Mouse (Mus musculus) lung, postnatal 0 days (tissue): ENCODE measurements around the gene Apopt1. TPM values are rescaled to one million over a fixed set of nuclear protein-coding genes. Genes with fewer than 3 reads are reported as not detected.

ENCODE experiments used
- ATAC-seq: fragments of 200-750 bp; cut with Nextera tagmentation; 2 replicates; pipeline ENCODE4 v1.8.0; 2017; ENCODE audit warnings: moderate library complexity
- DNase-seq: peaks from one replicate; pipeline ENCODE4 v3.0.0-alpha.2; 2016; ENCODE audit warnings: low spot score
- H3K27ac ChIP-seq: fragments of 300-500 bp; sonication (generic); 2 replicates; pipeline ENCODE4 v1.5.1; 2014; ENCODE audit warnings: antibody characterized with exemption, mild to moderate bottlenecking, low read length, mixed read lengths
- H3K27me3 ChIP-seq: fragments of 300-500 bp; sonication (generic); replicated peaks from 2 replicates; pipeline ENCODE4 v1.6.1; 2014; ENCODE audit warnings: low read length, mixed read lengths; ENCODE audit not compliant: insufficient read depth
- H3K36me3 ChIP-seq: fragments of 300-500 bp; sonication (generic); 2 replicates; pipeline ENCODE4 v1.6.1; 2014; ENCODE audit warnings: low read length, mixed read lengths; ENCODE audit not compliant: insufficient read depth
- H3K4me1 ChIP-seq: fragments of 300-500 bp; sonication (generic); 2 replicates; pipeline ENCODE4 v1.6.1; 2014; ENCODE audit warnings: antibody characterized with exemption, low read depth, low read length, mixed read lengths; ENCODE audit not compliant: insufficient read depth
- H3K4me2 ChIP-seq: fragments of 300-500 bp; sonication (generic); replicated peaks from 2 replicates; pipeline ENCODE4 v1.6.1; 2014; ENCODE audit warnings: low read depth, mild to moderate bottlenecking, low read length, moderate library complexity, mixed read lengths
- H3K4me3 ChIP-seq: fragments of 300-500 bp; sonication (generic); 2 replicates; pipeline ENCODE4 v1.5.1; 2014; ENCODE audit warnings: low read depth, low read length
- H3K9ac ChIP-seq: fragments of 300-500 bp; sonication (generic); replicated peaks from 2 replicates; pipeline ENCODE4 v1.6.1; 2014; ENCODE audit warnings: low read depth, mild to moderate bottlenecking
- H3K9me3 ChIP-seq: fragments of 300-500 bp; sonication (generic); 2 replicates; pipeline ENCODE4 v1.6.1; 2016; ENCODE audit warnings: low read length, mixed read lengths
- CTCF ChIP-seq: IDR thresholded peaks from 2 replicates; pipeline ENCODE4 v1.5.1; 2016; ENCODE audit warnings: antibody characterized with exemption, mild to moderate bottlenecking
- EP300 ChIP-seq: IDR thresholded peaks from 2 replicates; pipeline ENCODE4 v1.6.1; 2016; ENCODE audit warnings: antibody characterized with exemption, mild to moderate bottlenecking, control low read depth
- WGBS: fragments of 180-500 bp; shearing (Covaris S2); extraction: QIAGEN DNeasy Blood & Tissue Kit; methylation state at CpG from one replicate; pipeline ENCODE4 v1.1.7; 2014; 5-methylcytosine and 5-hydroxymethylcytosine counted together
- polyA plus RNA-seq: library from polyadenylated mRNA; unstranded; fragments of >200 nt; fragmentation: Nextera tagmentation; extraction: Ambion mirVana; gene quantifications from 2 replicates; pipeline ENCODE4 v1.2.1, GENCODE M21; 2015

The Apopt1 gene
- polyA plus RNA-seq, 1 experiment from 2014 or later, result 42.3 TPM

DNA sequence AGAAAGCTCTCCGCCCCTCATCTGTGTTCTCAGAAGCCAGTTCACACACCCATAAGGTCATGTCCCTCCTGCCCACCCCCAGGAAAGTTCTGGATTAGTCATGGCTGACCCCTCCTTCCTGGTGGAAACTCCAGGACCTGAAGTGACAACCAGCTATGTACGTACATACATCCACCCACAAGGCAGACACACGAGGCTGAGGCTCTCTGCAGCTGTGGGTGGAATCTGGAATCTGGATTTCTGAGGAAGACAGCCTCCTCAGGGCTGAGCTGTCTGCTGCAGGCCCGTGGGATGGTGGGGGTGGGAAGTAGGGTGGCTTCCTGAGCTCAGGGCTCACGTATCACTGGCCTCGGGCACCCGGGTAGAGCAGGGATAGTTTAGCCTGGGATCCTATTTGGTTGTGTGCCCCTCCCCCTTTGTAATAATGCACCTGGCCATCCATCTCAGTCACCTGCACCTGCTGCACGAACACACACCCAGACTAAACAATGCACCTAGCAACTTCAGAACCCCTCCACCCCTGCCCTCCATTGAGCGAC lies 12.1 kb upstream of the Apopt1 start:
- WGBS, result 47% methylated on average over 9 of the region's 9 CpGs
- peaks cover 15% of the 10 kb centered on the region for H3K4me1 ChIP-seq
- no peak overlapping the region for H3K4me2 ChIP-seq
- no peak overlapping the region for H3K27ac ChIP-seq
- H3K9ac ChIP-seq, result no peak overlapping the region
- DNase-seq (no peak), ATAC-seq (no peak)
- H3K36me3 ChIP-seq, result no peaks in the 10 kb centered on the region
- no peak for TF ChIP-seq EP300
- no peak for TF ChIP-seq CTCF
- no peaks in the 10 kb centered on the region for H3K9me3 ChIP-seq
- H3K27me3 ChIP-seq, result no peaks in the 10 kb centered on the region
- H3K4me3 ChIP-seq, result no peak overlapping the region

GRCm38 (mm10) chr12:111703301-111703700 lies 9.8 kb upstream of the Apopt1 start:
- Histone ChIP-seq H3K4me3 (no peak overlapping the region), H3K36me3 (no peaks in the 10 kb centered on the region), H3K9me3 (no peaks in the 10 kb centered on the region), H3K4me2 (no peak overlapping the region), H3K4me1 (peaks cover 15% of the 10 kb centered on the region), H3K27me3 (no peaks in the 10 kb centered on the region), H3K9ac (no peak overlapping the region), H3K27ac (no peak overlapping the region)
- no peak for DNase-seq
- WGBS, result 75% methylated on average over 3 of the region's 3 CpGs
- TF ChIP-seq CTCF, result no peak
- TF ChIP-seq EP300, result no peak
- no peak for ATAC-seq

- H3K27ac ChIP-seq, result peak overlapping the region; percentile 78
- H3K4me1 ChIP-seq, result peaks cover 15% of the 10 kb centered on the region
- H3K9ac ChIP-seq, result no peak overlapping the region
- H3K36me3 ChIP-seq, result peaks cover 11% of the 10 kb centered on the region; the same call in 1 of the 2 replicates
- no peak overlapping the region for H3K4me3 ChIP-seq
- H3K9me3 ChIP-seq, result no peaks in the 10 kb centered on the region
- 39% methylated on average over 9 of the region's 9 CpGs for WGBS
- H3K4me2 ChIP-seq, result no peak overlapping the region
- peak; percentile 81 for ATAC-seq
- TF ChIP-seq CTCF, result no peak
- TF ChIP-seq EP300, result no peak
- DNase-seq, result peak; percentile 88
- H3K27me3 ChIP-seq, result no peaks in the 10 kb centered on the region
Observed at GRCm38 (mm10) chr12:111704609-111705008, 8.5 kb upstream of the Apopt1 start.

- H3K9me3 ChIP-seq, result no peaks in the 10 kb centered on the region
- 25% methylated on average over 15 of the region's 15 CpGs for WGBS
- H3K9ac ChIP-seq, result no peak overlapping the region
- H3K36me3 ChIP-seq, result peaks cover 18% of the 10 kb centered on the region; the same call in 1 of the 2 replicates
- no peak for TF ChIP-seq CTCF
- peak; percentile 88 for TF ChIP-seq EP300
- peak; percentile 83 for ATAC-seq
- H3K4me2 ChIP-seq, result no peak overlapping the region
- peak; percentile 86 for DNase-seq
- peaks cover 15% of the 10 kb centered on the region for H3K4me1 ChIP-seq
- peak overlapping the region; percentile 78 for H3K27ac ChIP-seq
- no peak overlapping the region for H3K4me3 ChIP-seq
- H3K27me3 ChIP-seq, result no peaks in the 10 kb centered on the region
Observed at GRCm38 (mm10) chr12:111705186-111705973, 7.7 kb upstream of the Apopt1 start.

DNA sequence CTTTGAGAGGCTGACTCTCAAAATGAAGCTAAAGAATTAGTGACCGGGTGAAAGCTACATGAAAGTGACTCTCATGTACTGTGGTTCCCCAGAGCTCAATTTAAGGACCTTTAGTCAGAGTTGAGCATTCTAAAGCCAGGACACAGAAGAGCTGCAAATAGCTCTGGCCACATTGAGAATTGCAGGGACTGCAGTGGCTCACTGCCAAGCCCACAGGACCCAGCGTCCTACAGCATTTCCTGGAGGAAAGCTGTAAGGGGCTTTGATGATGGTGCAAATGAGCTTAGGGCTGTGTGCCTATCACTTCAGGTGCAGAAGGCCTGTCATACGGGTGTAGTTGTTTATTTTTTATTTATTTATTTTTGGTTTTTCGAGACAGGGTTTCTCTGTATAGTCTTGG lies 4.9 kb upstream of the Apopt1 start:
- no peak overlapping the region for H3K4me3 ChIP-seq
- no peak overlapping the region for H3K9ac ChIP-seq
- no peak overlapping the region for H3K4me2 ChIP-seq
- no peak for DNase-seq
- H3K9me3 ChIP-seq, result no peaks in the 10 kb centered on the region
- no peak for ATAC-seq
- H3K27ac ChIP-seq, result no peak overlapping the region
- peaks cover 21% of the 10 kb centered on the region for H3K4me1 ChIP-seq
- WGBS, result 49% methylated on average over 4 of the region's 4 CpGs
- TF ChIP-seq EP300 (peak; percentile 21; the same call in 1 of the 2 replicates), CTCF (peak; percentile 24; the same call in 1 of the 2 replicates)
- peaks cover 24% of the 10 kb centered on the region; the same call in 1 of the 2 replicates for H3K36me3 ChIP-seq
- no peaks in the 10 kb centered on the region for H3K27me3 ChIP-seq

GRCm38 (mm10) chr12:111710091-111710490 lies 3.0 kb upstream of the Apopt1 start:
- Histone ChIP-seq H3K4me3 (no peak overlapping the region), H3K9ac (no peak overlapping the region), H3K9me3 (no peaks in the 10 kb centered on the region), H3K27ac (no peak overlapping the region), H3K27me3 (no peaks in the 10 kb centered on the region), H3K4me1 (peaks cover 13% of the 10 kb centered on the region), H3K4me2 (no peak overlapping the region), H3K36me3 (peaks cover 24% of the 10 kb centered on the region; the same call in 1 of the 2 replicates)
- 83% methylated on average over 10 of the region's 10 CpGs for WGBS
- TF ChIP-seq EP300 (no peak), CTCF (no peak)
- DNase-seq, result no peak
- no peak for ATAC-seq
